Mouse (Mus musculus) limb, embryonic 14.5 days (tissue): ENCODE results near the gene Stk35. TPM values are rescaled to one million over a fixed set of nuclear protein-coding genes. Genes with fewer than 3 reads are reported as not detected.

Experiments used
- ATAC-seq: fragments of 200-750 bp; cut with Nextera tagmentation; 2 replicates; pipeline ENCODE4 v1.8.0; 2017; ENCODE audit warnings: low read depth, moderate number of reproducible peaks, moderate TSS enrichment; ENCODE audit not compliant: low FRiP score
- DNase-seq: peaks from one replicate; pipeline ENCODE4 v3.0.0-alpha.2; 2015; ENCODE audit warnings: low spot score
- H3K27ac ChIP-seq: fragments of 300-500 bp; sonication (generic); replicated peaks from 2 replicates; pipeline ENCODE4 v1.5.1; 2014; ENCODE audit warnings: low read depth, mild to moderate bottlenecking, low read length, moderate library complexity, mixed read lengths
- H3K27me3 ChIP-seq: fragments of 300-500 bp; sonication (generic); 2 replicates; pipeline ENCODE4 v1.6.1; 2014; ENCODE audit warnings: low read length, mixed read lengths; ENCODE audit not compliant: control insufficient read depth, insufficient read depth
- H3K36me3 ChIP-seq: fragments of 300-500 bp; sonication (generic); 2 replicates; pipeline ENCODE4 v1.6.1; 2014; ENCODE audit warnings: mild to moderate bottlenecking, low read length, moderate library complexity, mixed read lengths; ENCODE audit not compliant: control insufficient read depth, insufficient read depth
- H3K4me1 ChIP-seq: fragments of 300-500 bp; sonication (generic); 2 replicates; pipeline ENCODE4 v1.6.1; 2014; ENCODE audit warnings: antibody characterized with exemption, low read length, mixed read lengths; ENCODE audit not compliant: control insufficient read depth, insufficient read depth
- H3K4me2 ChIP-seq: fragments of 300-500 bp; sonication (generic); replicated peaks from 2 replicates; pipeline ENCODE4 v1.6.1; 2014; ENCODE audit warnings: low read depth, mild to moderate bottlenecking, low read length, moderate library complexity; ENCODE audit not compliant: severe bottlenecking
- H3K4me3 ChIP-seq: fragments of 300-500 bp; sonication (generic); replicated peaks from 2 replicates; pipeline ENCODE4 v1.5.1; 2014; ENCODE audit warnings: low read length
- H3K9ac ChIP-seq: fragments of 300-500 bp; sonication (generic); 2 replicates; pipeline ENCODE4 v1.6.1; 2014; ENCODE audit warnings: mild to moderate bottlenecking, low read depth, low read length, moderate library complexity; ENCODE audit not compliant: severe bottlenecking
- H3K9me3 ChIP-seq: fragments of 300-500 bp; sonication (generic); 2 replicates; pipeline ENCODE4 v1.6.1; 2016; ENCODE audit warnings: low read length; ENCODE audit not compliant: control insufficient read depth
- POLR2A ChIP-seq: fragments of 200-500 bp; IDR thresholded peaks from 2 replicates; pipeline ENCODE4 v1.8.0; 2012; ENCODE audit warnings: inconsistent platforms, mild to moderate bottlenecking, moderate library complexity, borderline replicate concordance; ENCODE audit not compliant: insufficient read depth, insufficient read length; ENCODE audit errors: extremely low read depth
- WGBS: fragments of 180-500 bp; shearing (Covaris S2); extraction: QIAGEN DNeasy Blood & Tissue Kit; methylation state at CpG from one replicate; pipeline ENCODE4 v1.1.7; 2014; 5-methylcytosine and 5-hydroxymethylcytosine counted together
- polyA plus RNA-seq, 2 experiments: library from polyadenylated mRNA; depleted of rRNA in 1 of 2; stranded (reverse) in 1 of 2; unstranded in 1 of 2; fragments of >200 nt; fragmentation: Nextera tagmentation in 1 of 2; extraction: Ambion mirVana in 1 of 2; gene quantifications; 2 replicates each; pipeline versions ENCODE4 v1.2.1 to v1.2.3; 2012 to 2014

The Stk35 gene
- polyA plus RNA-seq, 2 experiments: 12.3 to 21.5 TPM

DNA sequence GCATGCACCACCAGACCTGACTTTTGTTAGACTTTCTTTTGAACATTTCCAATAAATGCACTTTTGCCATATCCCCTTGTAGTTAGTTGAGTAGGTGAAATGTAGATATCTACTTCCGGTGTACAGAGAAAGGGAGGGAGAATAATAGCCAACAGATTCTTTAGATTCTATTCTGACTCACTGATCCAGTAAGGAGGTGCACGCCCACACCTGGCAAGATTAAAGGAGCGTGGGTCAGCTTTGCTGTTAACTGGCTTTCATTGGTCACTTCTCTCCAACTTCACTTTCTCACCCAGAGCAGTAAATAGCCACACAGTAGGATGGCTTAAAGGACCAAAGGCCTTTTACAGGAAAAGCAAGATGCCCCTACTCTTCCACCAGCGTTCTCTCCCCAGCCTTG, 32.7 kb downstream of the Stk35 start:
- no peak for DNase-seq
- Histone ChIP-seq H3K4me1 (0 out of 2 replicates have a peak, but pooled peaks cover 2% of the 10 kb centered on the region), H3K27me3 (no peaks in the 10 kb centered on the region), H3K36me3 (peaks cover 34% of the 10 kb centered on the region), H3K27ac (no peak overlapping the region), H3K4me3 (no peak overlapping the region), H3K9me3 (no peaks in the 10 kb centered on the region), H3K9ac (no peak overlapping the region), H3K4me2 (no peak overlapping the region)
- 79% methylated on average over 4 of the region's 4 CpGs for WGBS
- no peak for TF ChIP-seq POLR2A
- ATAC-seq: no peak

DNA sequence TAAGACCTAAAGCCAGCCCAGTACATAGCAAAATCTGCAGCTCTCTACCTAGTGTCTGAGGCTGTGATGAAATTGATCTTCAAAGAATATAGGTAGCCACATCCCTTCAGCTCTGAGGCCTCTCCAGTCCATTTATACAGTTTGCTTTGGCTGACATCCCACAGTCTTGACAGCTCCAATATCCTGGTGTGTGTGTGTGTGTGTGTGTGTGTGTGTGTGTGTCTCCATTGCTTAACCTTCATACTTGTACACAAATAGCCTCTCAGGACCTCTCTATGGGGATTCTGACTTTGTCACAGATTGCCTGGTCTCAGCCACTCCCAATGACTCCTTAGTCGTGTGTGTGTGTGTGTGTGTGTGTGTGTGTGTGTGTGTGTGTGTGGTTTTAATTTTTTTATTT, 33.9 kb downstream of the Stk35 start:
- Histone ChIP-seq H3K9me3 (no peaks in the 10 kb centered on the region), H3K27ac (no peak overlapping the region), H3K9ac (no peak overlapping the region), H3K36me3 (peaks cover 22% of the 10 kb centered on the region), H3K27me3 (no peaks in the 10 kb centered on the region), H3K4me3 (no peak overlapping the region), H3K4me1 (0 out of 2 replicates have a peak, but pooled peaks cover 2% of the 10 kb centered on the region), H3K4me2 (no peak overlapping the region)
- WGBS: 50% methylated on average over 1 of the region's 1 CpGs
- ATAC-seq (no peak), DNase-seq (no peak)
- TF ChIP-seq POLR2A: no peak

DNA sequence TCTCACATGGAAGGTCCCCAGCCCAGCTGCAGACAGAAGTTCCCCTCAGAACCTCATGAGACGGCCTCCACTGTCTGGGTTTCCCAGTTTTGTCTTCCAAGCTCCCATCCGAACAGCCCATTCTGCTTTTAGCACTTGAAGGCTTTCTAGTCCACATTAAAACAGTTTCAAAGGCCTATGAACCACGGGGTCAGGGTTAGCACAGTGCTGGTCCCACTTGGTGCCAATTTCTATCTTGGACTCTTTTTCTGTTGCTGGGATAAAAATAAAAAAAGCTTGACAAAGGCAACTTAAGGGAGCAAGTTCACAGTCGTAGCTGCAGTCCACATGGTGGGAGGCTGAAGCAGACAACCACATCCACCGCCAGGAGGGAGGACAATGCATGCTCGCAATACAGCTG, 34.6 kb downstream of the Stk35 start:
- no peak overlapping the region for H3K4me3 ChIP-seq
- H3K9ac ChIP-seq: no peak overlapping the region
- ATAC-seq (no peak), DNase-seq (no peak)
- H3K36me3 ChIP-seq: peaks cover 15% of the 10 kb centered on the region
- H3K27ac ChIP-seq: no peak overlapping the region
- no peak for TF ChIP-seq POLR2A
- 0 out of 2 replicates have a peak, but pooled peaks cover 2% of the 10 kb centered on the region for H3K4me1 ChIP-seq
- no peak overlapping the region for H3K4me2 ChIP-seq
- H3K27me3 ChIP-seq: no peaks in the 10 kb centered on the region
- WGBS: 84% methylated on average over 6 of the region's 6 CpGs
- no peaks in the 10 kb centered on the region for H3K9me3 ChIP-seq

DNA sequence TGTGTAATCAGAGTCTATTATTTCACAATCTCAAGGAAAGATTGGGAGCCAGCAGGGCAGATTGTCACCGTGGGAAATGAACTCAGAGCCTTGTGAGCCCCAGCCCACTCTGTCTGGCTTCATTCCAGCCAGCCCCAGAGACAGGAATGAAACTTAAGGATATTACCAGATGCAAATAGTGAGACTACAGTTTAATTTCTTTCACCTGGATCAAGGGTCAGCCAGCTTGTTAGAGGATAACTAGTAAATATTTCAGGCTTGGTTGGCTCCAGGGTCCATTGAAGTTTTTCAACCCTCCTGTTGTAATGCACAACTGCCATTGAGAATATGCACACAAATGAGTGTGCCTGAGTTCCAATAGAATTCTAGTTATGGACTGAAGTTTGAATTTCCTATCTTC, 36.6 kb downstream of the Stk35 start:
- H3K36me3 ChIP-seq: no peaks in the 10 kb centered on the region
- 0 out of 2 replicates have a peak, but pooled peaks cover 2% of the 10 kb centered on the region for H3K4me1 ChIP-seq
- WGBS: 48% methylated on average over 1 of the region's 1 CpGs
- H3K4me2 ChIP-seq: no peak overlapping the region
- no peak overlapping the region for H3K4me3 ChIP-seq
- H3K9ac ChIP-seq: no peak overlapping the region
- no peak for TF ChIP-seq POLR2A
- no peak for ATAC-seq
- no peak for DNase-seq
- H3K9me3 ChIP-seq: no peaks in the 10 kb centered on the region
- H3K27ac ChIP-seq: no peak overlapping the region
- H3K27me3 ChIP-seq: no peaks in the 10 kb centered on the region

DNA sequence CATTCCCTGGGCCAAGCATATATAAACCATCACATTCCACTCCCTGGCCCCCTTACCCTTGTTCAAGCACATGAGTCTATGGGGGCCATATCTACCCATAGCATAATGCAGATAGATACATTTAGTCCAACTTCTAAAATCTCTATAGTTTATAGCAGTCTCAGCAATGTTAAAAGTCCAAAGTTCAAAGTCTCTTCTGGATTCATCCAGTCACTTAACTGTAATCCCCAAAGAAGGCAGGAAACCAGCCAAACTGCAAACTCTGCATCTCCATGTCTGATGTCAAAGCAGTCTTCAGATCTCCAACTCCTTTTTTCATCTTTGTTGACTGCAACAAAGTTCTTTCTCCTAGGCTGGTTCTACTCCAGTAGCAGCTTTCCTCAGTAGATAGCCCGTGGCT, 38.0 kb downstream of the Stk35 start:
- Histone ChIP-seq H3K4me2 (no peak overlapping the region), H3K9ac (no peak overlapping the region), H3K4me1 (0 out of 2 replicates have a peak, but pooled peaks cover 2% of the 10 kb centered on the region), H3K27ac (no peak overlapping the region), H3K9me3 (no peaks in the 10 kb centered on the region), H3K36me3 (no peaks in the 10 kb centered on the region), H3K27me3 (no peaks in the 10 kb centered on the region), H3K4me3 (no peak overlapping the region)
- DNase-seq: no peak
- WGBS: 100% methylated on average over 1 of the region's 1 CpGs
- TF ChIP-seq POLR2A: no peak
- ATAC-seq: no peak

DNA sequence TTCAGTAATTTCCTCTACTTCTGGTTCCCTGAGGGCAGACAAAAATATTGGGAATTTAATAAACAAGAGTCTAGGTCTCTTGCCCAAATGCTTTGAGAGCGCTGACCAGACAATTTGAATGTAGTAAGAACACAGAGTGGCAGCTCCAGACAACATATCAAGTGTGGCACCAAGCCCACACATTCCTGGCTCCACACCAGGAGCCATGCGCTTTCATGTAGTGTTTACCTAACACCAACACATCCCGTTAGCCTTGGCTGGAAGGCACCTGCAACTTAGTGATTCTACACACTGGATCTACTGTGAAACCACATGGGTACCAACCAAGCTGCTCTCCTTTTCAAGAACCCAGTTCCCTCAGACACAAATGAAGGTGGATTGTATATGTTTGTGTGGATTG, 45.5 kb downstream of the Stk35 start:
- Histone ChIP-seq H3K9ac (no peak overlapping the region), H3K36me3 (no peaks in the 10 kb centered on the region), H3K4me1 (no peaks in the 10 kb centered on the region), H3K27ac (no peak overlapping the region), H3K9me3 (no peaks in the 10 kb centered on the region), H3K4me3 (no peak overlapping the region), H3K4me2 (no peak overlapping the region), H3K27me3 (no peaks in the 10 kb centered on the region)
- DNase-seq (no peak), ATAC-seq (no peak)
- 80% methylated on average over 3 of the region's 3 CpGs for WGBS
- no peak for TF ChIP-seq POLR2A
